Mouse (Mus musculus): ENCODE results near the gene Olfr15. TPM values are rescaled to one million over a fixed set of nuclear protein-coding genes. Genes with fewer than 3 reads are reported as not detected.

Gene Olfr15
- total and polyA plus RNA-seq, 2 experiments from 2014 or later = not detected

- Histone ChIP-seq H3K9ac (replicated peaks; ENCODE audit: low read length, poor library complexity, severe bottlenecking) (no peak overlapping the region), H3K9me3 (ENCODE audit: low read length) (no peaks in the 10 kb centered on the region), H3K4me2 (ENCODE audit: low read depth, low read length, poor library complexity, severe bottlenecking) (no peak overlapping the region), H3K4me3 (ENCODE audit: low read depth, low read length) (no peak overlapping the region), H3K27ac (ENCODE audit: low read depth, low read length) (no peak overlapping the region), H3K36me3 (ENCODE audit: insufficient read depth, low read length) (no peaks in the 10 kb centered on the region), H3K27me3 (ENCODE audit: insufficient read depth, low read length) (no peaks in the 10 kb centered on the region), H3K4me1 (ENCODE audit: insufficient read depth, low read length) (no peaks in the 10 kb centered on the region)
- ATAC-seq (ENCODE audit: low FRiP score) = no peak
- DNase-seq (ENCODE audit: low spot score) = no peak
- TF ChIP-seq CTCF (IDR thresholded peaks at IDR 0.05) = no peak
- WGBS = 60% methylated on average over 3 of the region's 3 CpGs
Observed at GRCm38 (mm10) chr16:3828021-3828420, 2.7 kb upstream of the Olfr15 start.

GRCm38 (mm10) chr16:3829727-3830126 is 951 bp upstream of the Olfr15 start:
- Histone ChIP-seq H3K27me3 (ENCODE audit: insufficient read depth, low read length) (no peaks in the 10 kb centered on the region), H3K4me2 (ENCODE audit: low read depth, low read length, poor library complexity, severe bottlenecking) (no peak overlapping the region), H3K9ac (replicated peaks; ENCODE audit: low read length, poor library complexity, severe bottlenecking) (no peak overlapping the region), H3K36me3 (ENCODE audit: insufficient read depth, low read length) (no peaks in the 10 kb centered on the region), H3K4me1 (ENCODE audit: insufficient read depth, low read length) (no peaks in the 10 kb centered on the region), H3K9me3 (ENCODE audit: low read length) (no peaks in the 10 kb centered on the region), H3K4me3 (ENCODE audit: low read depth, low read length) (no peak overlapping the region), H3K27ac (ENCODE audit: low read depth, low read length) (no peak overlapping the region)
- ATAC-seq (ENCODE audit: low FRiP score) (no peak), DNase-seq (ENCODE audit: low spot score) (no peak)
- 84% methylated on average over 2 of the region's 2 CpGs for WGBS
- TF ChIP-seq CTCF (IDR thresholded peaks at IDR 0.05) = no peak

- ATAC-seq (ENCODE audit: low FRiP score) (no peak), DNase-seq (ENCODE audit: low spot score) (no peak)
- Histone ChIP-seq H3K4me2 (ENCODE audit: low read depth, low read length, poor library complexity, severe bottlenecking) (no peak overlapping the region), H3K27me3 (ENCODE audit: insufficient read depth, low read length) (no peaks in the 10 kb centered on the region), H3K9me3 (ENCODE audit: low read length) (no peaks in the 10 kb centered on the region), H3K4me1 (ENCODE audit: insufficient read depth, low read length) (no peaks in the 10 kb centered on the region), H3K36me3 (ENCODE audit: insufficient read depth, low read length) (no peaks in the 10 kb centered on the region), H3K4me3 (ENCODE audit: low read depth, low read length) (no peak overlapping the region), H3K27ac (ENCODE audit: low read depth, low read length) (no peak overlapping the region), H3K9ac (replicated peaks; ENCODE audit: low read length, poor library complexity, severe bottlenecking) (no peak overlapping the region)
- 93% methylated on average over 2 of the region's 2 CpGs for WGBS
- no peak for TF ChIP-seq CTCF (IDR thresholded peaks at IDR 0.05)
Observed at GRCm38 (mm10) chr16:3835461-3835860, 4.8 kb downstream of the Olfr15 start.

- Histone ChIP-seq H3K36me3 (ENCODE audit: insufficient read depth, low read length) (no peaks in the 10 kb centered on the region), H3K4me1 (ENCODE audit: insufficient read depth, low read length) (no peaks in the 10 kb centered on the region), H3K9ac (replicated peaks; ENCODE audit: low read length, poor library complexity, severe bottlenecking) (no peak overlapping the region), H3K4me3 (ENCODE audit: low read depth, low read length) (no peak overlapping the region), H3K4me2 (ENCODE audit: low read depth, low read length, poor library complexity, severe bottlenecking) (no peak overlapping the region), H3K27me3 (ENCODE audit: insufficient read depth, low read length) (no peaks in the 10 kb centered on the region), H3K27ac (ENCODE audit: low read depth, low read length) (no peak overlapping the region), H3K9me3 (ENCODE audit: low read length) (no peaks in the 10 kb centered on the region)
- TF ChIP-seq CTCF (IDR thresholded peaks at IDR 0.05) = peak; percentile 55
- DNase-seq (ENCODE audit: low spot score) = peak; percentile 52
- WGBS = 62% methylated on average over 17 of the region's 17 CpGs
- no peak for ATAC-seq (ENCODE audit: low FRiP score)
Observed at GRCm38 (mm10) chr16:3839157-3839885, 8.6 kb downstream of the Olfr15 start.

DNA sequence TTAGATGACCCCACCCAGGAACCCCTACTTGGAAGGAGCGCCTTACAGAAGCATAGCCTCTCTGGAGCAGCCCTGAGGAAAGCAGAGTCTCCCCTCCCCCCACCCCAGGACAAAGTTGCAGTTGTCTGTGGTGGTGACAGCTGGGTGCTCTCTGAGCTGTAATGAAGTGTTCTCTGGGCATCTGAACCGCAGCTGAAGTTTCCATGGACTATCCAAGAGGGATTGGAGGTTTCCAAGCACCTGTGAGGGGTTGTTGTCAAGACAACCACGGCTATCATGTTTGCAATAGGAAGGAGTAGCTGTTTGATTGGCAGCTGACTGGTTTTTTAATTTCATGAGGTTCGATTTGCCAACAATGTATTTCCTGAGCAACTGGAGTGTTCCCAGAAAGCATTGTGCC is 12.3 kb downstream of the Olfr15 start:
- DNase-seq (ENCODE audit: low spot score) (peak; percentile 61), ATAC-seq (ENCODE audit: low FRiP score) (no peak)
- peaks cover 5% of the 10 kb centered on the region; the same call in 1 of the 2 replicates for H3K4me1 ChIP-seq (ENCODE audit: insufficient read depth, low read length)

DNA sequence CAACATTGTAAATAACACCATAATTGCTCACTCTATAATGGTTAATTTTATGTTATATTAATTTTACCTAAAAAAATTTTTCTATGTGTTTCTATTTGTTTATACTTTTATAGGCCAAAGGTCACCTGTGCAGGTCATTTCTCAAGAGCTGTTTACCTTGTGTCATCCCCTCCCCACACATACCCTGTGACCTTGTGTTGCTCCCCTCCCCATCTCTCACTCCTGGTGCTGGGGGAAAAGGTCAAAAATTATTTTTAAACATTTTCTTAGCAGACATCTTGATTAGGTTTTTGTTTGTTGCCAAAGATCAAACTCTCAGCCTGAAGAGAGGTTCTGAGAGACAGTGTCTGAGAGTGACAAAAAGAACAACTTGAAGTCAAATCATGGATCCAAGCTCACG is 13.1 kb downstream of the Olfr15 start:
- DNase-seq (ENCODE audit: low spot score) (no peak), ATAC-seq (ENCODE audit: low FRiP score) (no peak)
- H3K4me3 ChIP-seq (ENCODE audit: low read depth, low read length) = no peak overlapping the region
- 70% methylated on average over 1 of the region's 1 CpGs for WGBS
- no peaks in the 10 kb centered on the region for H3K9me3 ChIP-seq (ENCODE audit: low read length)
- no peak overlapping the region for H3K9ac ChIP-seq (replicated peaks; ENCODE audit: low read length, poor library complexity, severe bottlenecking)
- TF ChIP-seq CTCF (IDR thresholded peaks at IDR 0.05) = no peak
- no peak overlapping the region for H3K27ac ChIP-seq (ENCODE audit: low read depth, low read length)
- no peaks in the 10 kb centered on the region for H3K36me3 ChIP-seq (ENCODE audit: insufficient read depth, low read length)
- no peaks in the 10 kb centered on the region for H3K27me3 ChIP-seq (ENCODE audit: insufficient read depth, low read length)
- H3K4me2 ChIP-seq (ENCODE audit: low read depth, low read length, poor library complexity, severe bottlenecking) = no peak overlapping the region
- H3K4me1 ChIP-seq (ENCODE audit: insufficient read depth, low read length) = peaks cover 7% of the 10 kb centered on the region; the same call in 1 of the 2 replicates

More for the DNA sequence above, 12.3 kb downstream of the Olfr15 start:
- H3K27ac ChIP-seq (ENCODE audit: low read depth, low read length) = no peak overlapping the region
- H3K4me3 ChIP-seq (ENCODE audit: low read depth, low read length) = no peak overlapping the region
- no peaks in the 10 kb centered on the region for H3K27me3 ChIP-seq (ENCODE audit: insufficient read depth, low read length)
- H3K4me2 ChIP-seq (ENCODE audit: low read depth, low read length, poor library complexity, severe bottlenecking) = no peak overlapping the region
- no peaks in the 10 kb centered on the region for H3K9me3 ChIP-seq (ENCODE audit: low read length)
- WGBS = 29% methylated on average over 4 of the region's 4 CpGs
- H3K36me3 ChIP-seq (ENCODE audit: insufficient read depth, low read length) = no peaks in the 10 kb centered on the region
- no peak overlapping the region for H3K9ac ChIP-seq (replicated peaks; ENCODE audit: low read length, poor library complexity, severe bottlenecking)
- TF ChIP-seq CTCF (IDR thresholded peaks at IDR 0.05) = no peak

All from midbrain, postnatal 0 days (tissue).